Comparison of ENCODE assay signal across 9 mouse cellular contexts in genomic region chr6:140336414-140336941, GRCm38 (mm10).
DNase-seq lines count a peak whose midpoint lies in the region; ATAC-seq and TF ChIP-seq lines count a peak whose summit lies in the region.
"Had no signal": no experiment of that assay in that cellular context is flagged by ENCODE, and none has a peak within 500 bp of the region (broad histone marks: within the 10 kb centered on the region; RNA-seq: fewer than 3 reads in every experiment).

No protein-coding gene starts in this region.

- TF ChIP-seq CTCF in hindbrain, postnatal 0 days (IDR thresholded peaks at IDR 0.05; ENCODE audit: low read depth), result no peak

- 2% methylated on average over 13 of the region's 13 CpGs for WGBS in embryonic facial prominence, embryonic 10.5 days
- WGBS in hindbrain, postnatal 0 days, result 9% methylated on average over 13 of the region's 13 CpGs
- 1% methylated on average over 13 of the region's 13 CpGs for WGBS in midbrain, embryonic 16.5 days

- no peaks in the 10 kb centered on the region for H3K9me3 ChIP-seq in embryonic facial prominence, embryonic 10.5 days
- H3K9me3 ChIP-seq in hindbrain, postnatal 0 days (ENCODE audit: low read length), result no peaks in the 10 kb centered on the region
- no peaks in the 10 kb centered on the region for H3K9me3 ChIP-seq in midbrain, embryonic 16.5 days (replicated peaks; ENCODE audit: control insufficient read depth, low read length, poor library complexity, severe bottlenecking)
- H3K9me3 ChIP-seq: liver, embryonic 15.5 days had no signal

- no peak overlapping the region; the same call in 1 of the 2 replicates for H3K9ac ChIP-seq in hindbrain, postnatal 0 days (replicated peaks; ENCODE audit: low read length)
- H3K9ac ChIP-seq in midbrain, embryonic 16.5 days (ENCODE audit: low read depth, low read length), result no peak overlapping the region
- H3K9ac ChIP-seq: liver, embryonic 15.5 days had no signal

- H3K4me1 ChIP-seq in embryonic facial prominence, embryonic 10.5 days, result peaks cover 46% of the 10 kb centered on the region
- no peaks in the 10 kb centered on the region; the same call in 1 of the 2 replicates for H3K4me1 ChIP-seq in hindbrain, postnatal 0 days (ENCODE audit: insufficient read depth, low read length)
- H3K4me1 ChIP-seq in midbrain, embryonic 16.5 days (ENCODE audit: control insufficient read depth, insufficient read depth, low read length), result peaks cover 13% of the 10 kb centered on the region
- H3K4me1 ChIP-seq: liver, embryonic 15.5 days had no signal

- no peaks in the 10 kb centered on the region for H3K27me3 ChIP-seq in embryonic facial prominence, embryonic 10.5 days (replicated peaks; ENCODE audit: low read depth, poor library complexity, severe bottlenecking)
- no peaks in the 10 kb centered on the region for H3K27me3 ChIP-seq in hindbrain, postnatal 0 days (ENCODE audit: insufficient read depth, low read length)
- no peaks in the 10 kb centered on the region for H3K27me3 ChIP-seq in midbrain, embryonic 16.5 days (ENCODE audit: control insufficient read depth, insufficient read depth, low read depth, low read length)
- H3K27me3 ChIP-seq: liver, embryonic 15.5 days had no signal

- peak overlapping the region; percentile 36 for H3K4me3 ChIP-seq in embryonic facial prominence, embryonic 10.5 days
- H3K4me3 ChIP-seq in hindbrain, postnatal 0 days (ENCODE audit: low read length), result no peak overlapping the region
- no peak overlapping the region for H3K4me3 ChIP-seq in midbrain, embryonic 16.5 days (ENCODE audit: low read depth, low read length)
- H3K4me3 ChIP-seq: liver, embryonic 15.5 days had no signal

- intact Hi-C loops in heart, postnatal 14 days (cut with DNase I), result no loop called here
- intact Hi-C loops in left cerebral cortex, postnatal 14 days (cut with DNase I), result no loop called here

- H3K27ac ChIP-seq in embryonic facial prominence, embryonic 10.5 days (replicated peaks), result peak overlapping the region; percentile 86
- no peak overlapping the region for H3K27ac ChIP-seq in hindbrain, postnatal 0 days
- no peak overlapping the region for H3K27ac ChIP-seq in midbrain, embryonic 16.5 days (ENCODE audit: low read length)
- H3K27ac ChIP-seq: liver, embryonic 15.5 days had no signal

- DNase-seq in heart, adult 11 months, result peak; percentile 88
- DNase-seq in heart, postnatal 14 days, result no peak
- DNase-seq in embryonic facial prominence, embryonic 10.5 days (ENCODE audit: low spot score), result peak; percentile 56
- peak; percentile 21 for DNase-seq in hindbrain, postnatal 0 days (ENCODE audit: low spot score)
- DNase-seq in left cerebral cortex, adult 9 months (ENCODE audit: low spot score in 2 of 2), result no peak
- DNase-seq in urinary bladder, postnatal 14 days (ENCODE audit: low spot score), result no peak
- DNase-seq in left cerebral cortex, postnatal 14 days (ENCODE audit: low spot score in 2 of 2), result no peak

- ATAC-seq in hindbrain, postnatal 0 days, result no peak
- ATAC-seq in midbrain, embryonic 16.5 days, result 0 out of 2 replicates have a peak, but pooled peaks have one; percentile 40

- H3K4me2 ChIP-seq in hindbrain, postnatal 0 days (ENCODE audit: low read depth, low read length), result peak overlapping the region; percentile 34
- peak overlapping the region; percentile 31 for H3K4me2 ChIP-seq in midbrain, embryonic 16.5 days (ENCODE audit: low read length)
- H3K4me2 ChIP-seq: liver, embryonic 15.5 days had no signal

- H3K36me3 ChIP-seq in embryonic facial prominence, embryonic 10.5 days (replicated peaks), result no peaks in the 10 kb centered on the region
- H3K36me3 ChIP-seq in hindbrain, postnatal 0 days (ENCODE audit: insufficient read depth, low read length), result no peaks in the 10 kb centered on the region
- H3K36me3 ChIP-seq in midbrain, embryonic 16.5 days (ENCODE audit: control insufficient read depth, insufficient read depth, low read length), result no peaks in the 10 kb centered on the region
- H3K36me3 ChIP-seq: liver, embryonic 15.5 days had no signal

Comparison
In these comparisons a context has a peak if more than half of its experiments do, and no peak if none do; other contexts are left out.
1. DNase-seq: peak in heart, adult 11 months (single experiment), embryonic facial prominence, embryonic 10.5 days (single experiment) and hindbrain, postnatal 0 days (single experiment); none in heart, postnatal 14 days (0 of 2), left cerebral cortex, adult 9 months (0 of 2), urinary bladder, postnatal 14 days (single experiment) and left cerebral cortex, postnatal 14 days (0 of 2).